Mouse (Mus musculus): ENCODE results near the gene Tmem201. TPM values are rescaled to one million over a fixed set of nuclear protein-coding genes. Genes with fewer than 3 reads are reported as not detected.
A peak's percentile ranks its signal among the peaks of the same experiment; 100 is the strongest.

The Tmem201 gene
- polyA plus RNA-seq, 1 experiment from 2014 or later = 25.0 TPM

- ATAC-seq (ENCODE audit: insufficient number of reproducible peaks, low FRiP score, low TSS enrichment, low read depth) = no peak; the same call in 1 of the 2 replicates
- Histone ChIP-seq H3K4me2 (no peak overlapping the region), H3K27ac (0 out of 2 replicates have a peak overlapping the region, but pooled peaks have one; percentile 27), H3K9ac (no peak overlapping the region), H3K4me1 (0 out of 2 replicates have a peak, but pooled peaks cover 9% of the 10 kb centered on the region), H3K4me3 (no peak overlapping the region), H3K9me3 (no peaks in the 10 kb centered on the region), H3K27me3 (no peaks in the 10 kb centered on the region), H3K36me3 (no peaks in the 10 kb centered on the region)
- WGBS = 80% methylated on average over 8 of the region's 8 CpGs
These were observed 47.0 kb downstream of the Tmem201 start for GRCm38 (mm10) chr4:149690828-149691280.

GRCm38 (mm10) chr4:149689822-149690700, 47.8 kb downstream of the Tmem201 start:
- peaks cover 11% of the 10 kb centered on the region; the same call in 1 of the 2 replicates for H3K4me1 ChIP-seq
- H3K4me2 ChIP-seq = no peak overlapping the region
- no peaks in the 10 kb centered on the region for H3K9me3 ChIP-seq
- H3K4me3 ChIP-seq = no peak overlapping the region
- H3K27ac ChIP-seq = no peak overlapping the region
- no peak overlapping the region for H3K9ac ChIP-seq
- no peaks in the 10 kb centered on the region for H3K27me3 ChIP-seq
- WGBS = 80% methylated on average over 12 of the region's 12 CpGs
- H3K36me3 ChIP-seq = no peaks in the 10 kb centered on the region
- ATAC-seq (ENCODE audit: insufficient number of reproducible peaks, low FRiP score, low TSS enrichment, low read depth) = no peak

GRCm38 (mm10) chr4:149688861-149689260, 49.0 kb downstream of the Tmem201 start:
- Histone ChIP-seq H3K27ac (no peak overlapping the region), H3K9ac (no peak overlapping the region), H3K4me1 (peaks cover 13% of the 10 kb centered on the region; the same call in 1 of the 2 replicates), H3K27me3 (no peaks in the 10 kb centered on the region), H3K4me2 (no peak overlapping the region), H3K36me3 (no peaks in the 10 kb centered on the region), H3K4me3 (no peak overlapping the region), H3K9me3 (no peaks in the 10 kb centered on the region)
- 76% methylated on average over 14 of the region's 14 CpGs for WGBS
- ATAC-seq (ENCODE audit: insufficient number of reproducible peaks, low FRiP score, low TSS enrichment, low read depth) = no peak

- Histone ChIP-seq H3K36me3 (no peaks in the 10 kb centered on the region), H3K27ac (no peak overlapping the region), H3K4me1 (peaks cover 3% of the 10 kb centered on the region; the same call in 1 of the 2 replicates)
These were observed 52.8 kb downstream of the Tmem201 start for GRCm38 (mm10) chr4:149684841-149685623.

GRCm38 (mm10) chr4:149683875-149684274, 54.0 kb downstream of the Tmem201 start:
- no peak for ATAC-seq (ENCODE audit: insufficient number of reproducible peaks, low FRiP score, low TSS enrichment, low read depth)
- H3K27ac ChIP-seq = no peak overlapping the region
- H3K4me3 ChIP-seq = no peak overlapping the region
- 13% methylated on average over 7 of the region's 7 CpGs for WGBS
- no peaks in the 10 kb centered on the region for H3K9me3 ChIP-seq
- H3K36me3 ChIP-seq = no peaks in the 10 kb centered on the region
- no peak overlapping the region for H3K9ac ChIP-seq
- H3K4me2 ChIP-seq = no peak overlapping the region
- no peaks in the 10 kb centered on the region for H3K27me3 ChIP-seq
- H3K4me1 ChIP-seq = peaks cover 3% of the 10 kb centered on the region; the same call in 1 of the 2 replicates

More at GRCm38 (mm10) chr4:149684841-149685623, 52.8 kb downstream of the Tmem201 start:
- H3K4me2 ChIP-seq = no peak overlapping the region
- 53% methylated on average over 11 of the region's 11 CpGs for WGBS
- no peaks in the 10 kb centered on the region for H3K27me3 ChIP-seq
- no peak overlapping the region for H3K4me3 ChIP-seq
- no peaks in the 10 kb centered on the region for H3K9me3 ChIP-seq
- no peak for ATAC-seq (ENCODE audit: insufficient number of reproducible peaks, low FRiP score, low TSS enrichment, low read depth)
- no peak overlapping the region for H3K9ac ChIP-seq

GRCm38 (mm10) chr4:149679056-149679770, 58.6 kb downstream of the Tmem201 start:
- H3K36me3 ChIP-seq = no peaks in the 10 kb centered on the region
- no peak overlapping the region for H3K9ac ChIP-seq
- no peak overlapping the region for H3K4me2 ChIP-seq
- WGBS = 56% methylated on average over 11 of the region's 11 CpGs
- peaks cover 23% of the 10 kb centered on the region for H3K27me3 ChIP-seq
- no peak overlapping the region for H3K27ac ChIP-seq
- H3K9me3 ChIP-seq = no peaks in the 10 kb centered on the region
- no peak overlapping the region for H3K4me3 ChIP-seq
- peaks cover 17% of the 10 kb centered on the region for H3K4me1 ChIP-seq
- ATAC-seq (ENCODE audit: insufficient number of reproducible peaks, low FRiP score, low TSS enrichment, low read depth) = no peak

- Histone ChIP-seq H3K9ac (no peak overlapping the region), H3K9me3 (no peaks in the 10 kb centered on the region), H3K27me3 (peaks cover 31% of the 10 kb centered on the region), H3K36me3 (no peaks in the 10 kb centered on the region), H3K4me1 (peaks cover 17% of the 10 kb centered on the region), H3K4me3 (no peak overlapping the region), H3K4me2 (no peak overlapping the region), H3K27ac (no peak overlapping the region)
- no peak for ATAC-seq (ENCODE audit: insufficient number of reproducible peaks, low FRiP score, low TSS enrichment, low read depth)
- 35% methylated on average over 1 of the region's 1 CpGs for WGBS
These were observed 59.8 kb downstream of the Tmem201 start for GRCm38 (mm10) chr4:149678006-149678405.

GRCm38 (mm10) chr4:149675378-149676261, 62.2 kb downstream of the Tmem201 start:
- Histone ChIP-seq H3K9me3 (no peaks in the 10 kb centered on the region), H3K9ac (peak overlapping the region; percentile 41), H3K4me1 (peaks cover 17% of the 10 kb centered on the region), H3K4me3 (peak overlapping the region; percentile 58), H3K27me3 (peaks cover 31% of the 10 kb centered on the region), H3K27ac (no peak overlapping the region), H3K36me3 (no peaks in the 10 kb centered on the region), H3K4me2 (peak overlapping the region; percentile 98)
- 1% methylated on average over 58 of the region's 60 CpGs for WGBS
- peak; percentile 86 for ATAC-seq (ENCODE audit: insufficient number of reproducible peaks, low FRiP score, low TSS enrichment, low read depth)

- Histone ChIP-seq H3K4me1 (peaks cover 17% of the 10 kb centered on the region), H3K36me3 (no peaks in the 10 kb centered on the region), H3K27ac (no peak overlapping the region), H3K27me3 (peaks cover 31% of the 10 kb centered on the region), H3K9me3 (no peaks in the 10 kb centered on the region), H3K4me2 (peak overlapping the region; percentile 98), H3K4me3 (peak overlapping the region; percentile 58), H3K9ac (no peak overlapping the region)
- no peak for ATAC-seq (ENCODE audit: insufficient number of reproducible peaks, low FRiP score, low TSS enrichment, low read depth)
- WGBS = 19% methylated on average over 8 of the region's 8 CpGs
These were observed 62.9 kb downstream of the Tmem201 start for GRCm38 (mm10) chr4:149674814-149675377.

GRCm38 (mm10) chr4:149672747-149673146, 65.1 kb downstream of the Tmem201 start:
- H3K9me3 ChIP-seq = no peaks in the 10 kb centered on the region
- ATAC-seq (ENCODE audit: insufficient number of reproducible peaks, low FRiP score, low TSS enrichment, low read depth) = no peak
- H3K36me3 ChIP-seq = no peaks in the 10 kb centered on the region
- no peak overlapping the region for H3K4me2 ChIP-seq
- H3K4me3 ChIP-seq = no peak overlapping the region
- H3K9ac ChIP-seq = no peak overlapping the region
- no peak overlapping the region for H3K27ac ChIP-seq
- peaks cover 17% of the 10 kb centered on the region for H3K4me1 ChIP-seq
- 92% methylated on average over 5 of the region's 5 CpGs for WGBS
- H3K27me3 ChIP-seq = peaks cover 31% of the 10 kb centered on the region

Measured in limb, embryonic 15.5 days (tissue).